Mouse (Mus musculus) midbrain, embryonic 10.5 days (tissue): ENCODE data around the gene Gcnt1. TPM values are rescaled to one million over a fixed set of nuclear protein-coding genes. Genes with fewer than 3 reads are reported as not detected.
A peak's percentile ranks its signal among the peaks of the same experiment; 100 is the strongest.

Source experiments
- DNase-seq: peaks from one replicate; pipeline ENCODE4 v3.0.0-alpha.2; 2017; ENCODE audit warnings: low spot score
- H3K27ac ChIP-seq: fragments of 300-500 bp; sonication (generic); replicated peaks from 2 replicates; pipeline ENCODE4 v1.5.1; 2016; ENCODE audit warnings: mild to moderate bottlenecking
- H3K27me3 ChIP-seq: fragments of 300-500 bp; sonication (generic); 2 replicates; pipeline ENCODE4 v1.6.1; 2016; ENCODE audit warnings: low read depth, mild to moderate bottlenecking; ENCODE audit not compliant: poor library complexity, severe bottlenecking
- H3K36me3 ChIP-seq: fragments of 300-500 bp; sonication (generic); 2 replicates; pipeline ENCODE4 v1.6.1; 2016; ENCODE audit warnings: mild to moderate bottlenecking, moderate library complexity
- H3K4me1 ChIP-seq: fragments of 300-500 bp; sonication (generic); 2 replicates; pipeline ENCODE4 v1.6.1; 2016
- H3K4me3 ChIP-seq: fragments of 300-500 bp; sonication (generic); 2 replicates; pipeline ENCODE4 v1.5.1; 2016; ENCODE audit warnings: mild to moderate bottlenecking, moderate library complexity
- H3K9me3 ChIP-seq: fragments of 300-500 bp; sonication (generic); replicated peaks from 2 replicates; pipeline ENCODE4 v1.6.1; 2016; ENCODE audit warnings: mild to moderate bottlenecking
- WGBS: fragments of 180-500 bp; shearing (Covaris S2); methylation state at CpG from one replicate; pipeline ENCODE4 v1.1.7; 2016; 5-methylcytosine and 5-hydroxymethylcytosine counted together
- polyA plus RNA-seq: library from polyadenylated mRNA; unstranded; fragments of >200 nt; fragmentation: Nextera tagmentation; extraction: Ambion mirVana; gene quantifications from 2 replicates; pipeline ENCODE4 v1.2.1, GENCODE M21; 2016

Gcnt1 gene
- 2.0 and 3.5 TPM in 2 replicates for polyA plus RNA-seq

DNA sequence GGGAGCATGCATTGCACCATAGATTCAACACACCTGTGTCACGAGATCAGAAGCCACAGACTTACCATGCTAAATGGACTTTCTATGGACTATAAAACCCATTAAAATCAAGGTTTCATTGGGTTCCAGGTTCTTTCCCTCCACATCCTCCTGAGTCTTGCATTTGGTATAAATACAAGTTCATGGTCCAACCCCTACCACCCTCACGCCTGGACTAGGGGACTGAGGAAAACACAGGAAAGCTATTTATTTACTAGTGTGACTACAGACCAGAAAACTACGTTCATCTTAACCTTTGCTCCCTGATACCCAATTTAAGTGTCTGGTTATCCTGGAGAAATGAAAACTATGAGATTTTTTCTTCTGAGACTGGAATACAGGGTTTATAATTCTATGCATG lies at the start of gene Gcnt1:
Gene Gcnt1, minus strand, starts transcription at position 144 of the 400 bp plus-strand sequence.
- Histone ChIP-seq H3K4me1 (no peaks in the 10 kb centered on the region), H3K9me3 (no peaks in the 10 kb centered on the region), H3K27ac (no peak within 1 kb of the TSS), H3K27me3 (no peaks in the 10 kb centered on the region), H3K4me3 (no peak within 1 kb of the TSS), H3K36me3 (no peaks in the 10 kb centered on the region)
- DNase-seq: no peak
- WGBS: 81% methylated on average over 3 of the region's 3 CpGs

- H3K27ac ChIP-seq: no peak overlapping the region
- DNase-seq: no peak
- H3K36me3 ChIP-seq: no peaks in the 10 kb centered on the region
- no peak overlapping the region for H3K4me3 ChIP-seq
- no peaks in the 10 kb centered on the region for H3K4me1 ChIP-seq
- H3K9me3 ChIP-seq: no peaks in the 10 kb centered on the region
- no peaks in the 10 kb centered on the region for H3K27me3 ChIP-seq
- WGBS: 79% methylated on average over 1 of the region's 1 CpGs
Measured at GRCm38 (mm10) chr19:17417855-17418254, 45.2 kb upstream of the Gcnt1 start.

DNA sequence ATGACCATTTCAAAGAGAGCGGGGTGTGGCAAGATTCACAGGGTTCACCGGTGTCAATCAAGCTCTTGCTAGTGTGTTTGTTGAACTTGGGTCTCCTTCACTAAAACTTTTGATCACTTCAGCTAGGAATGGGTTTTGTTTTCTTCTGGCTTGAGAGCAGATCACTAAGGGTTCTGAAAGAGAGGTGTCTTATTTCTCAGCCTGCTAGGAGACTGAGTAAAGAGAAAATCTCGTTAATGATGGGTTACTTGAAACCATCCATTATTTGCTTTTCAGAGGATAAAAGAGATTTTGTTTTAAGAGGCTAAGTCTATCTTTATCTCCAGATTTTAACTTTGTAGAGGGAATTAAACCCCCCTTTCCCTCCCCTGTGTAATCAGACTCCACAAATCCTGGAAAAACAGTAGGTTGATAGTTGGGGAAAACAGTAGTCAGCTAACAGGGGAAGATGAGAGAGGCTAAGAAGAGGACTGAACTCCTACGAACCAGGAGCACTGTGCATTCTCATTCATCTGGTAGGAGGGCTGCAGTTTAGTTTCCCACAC lies 40.3 kb upstream of the Gcnt1 start:
- H3K9me3 ChIP-seq: no peaks in the 10 kb centered on the region
- H3K4me1 ChIP-seq: no peaks in the 10 kb centered on the region
- H3K4me3 ChIP-seq: no peak overlapping the region
- 57% methylated on average over 4 of the region's 4 CpGs for WGBS
- no peak for DNase-seq
- H3K27ac ChIP-seq: no peak overlapping the region
- no peaks in the 10 kb centered on the region for H3K36me3 ChIP-seq
- H3K27me3 ChIP-seq: no peaks in the 10 kb centered on the region

- Histone ChIP-seq H3K4me1 (no peaks in the 10 kb centered on the region), H3K27me3 (no peaks in the 10 kb centered on the region), H3K36me3 (no peaks in the 10 kb centered on the region), H3K9me3 (peaks cover 9% of the 10 kb centered on the region), H3K27ac (no peak overlapping the region), H3K4me3 (no peak overlapping the region)
- 87% methylated on average over 5 of the region's 5 CpGs for WGBS
- DNase-seq: no peak
Measured at GRCm38 (mm10) chr19:17410465-17411065, 37.9 kb upstream of the Gcnt1 start.

DNA sequence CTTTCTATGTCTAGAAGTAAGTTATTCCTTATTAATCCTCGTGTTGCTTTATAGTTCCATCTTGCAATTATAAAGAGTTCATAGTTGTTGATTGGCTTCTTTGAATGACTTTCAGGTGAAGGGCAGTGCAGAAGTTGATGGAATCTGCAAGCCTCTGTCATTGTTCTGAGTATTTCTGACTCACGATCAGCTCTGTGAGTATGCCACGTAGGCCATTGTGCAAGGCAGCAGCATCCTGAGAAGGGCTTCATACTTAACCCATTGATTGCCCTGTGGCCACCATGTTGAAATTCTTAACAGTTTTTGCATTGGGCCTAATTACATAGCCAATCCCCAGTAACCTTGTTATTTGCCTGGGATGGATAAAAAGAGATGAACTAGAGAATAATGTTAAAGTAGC lies 36.7 kb upstream of the Gcnt1 start:
- no peak overlapping the region for H3K27ac ChIP-seq
- H3K4me3 ChIP-seq: no peak overlapping the region
- no peaks in the 10 kb centered on the region for H3K27me3 ChIP-seq
- H3K36me3 ChIP-seq: no peaks in the 10 kb centered on the region
- H3K9me3 ChIP-seq: peaks cover 9% of the 10 kb centered on the region
- no peak for DNase-seq
- WGBS: 78% methylated on average over 3 of the region's 3 CpGs
- no peaks in the 10 kb centered on the region for H3K4me1 ChIP-seq

- H3K4me3 ChIP-seq: no peak overlapping the region
- no peaks in the 10 kb centered on the region for H3K36me3 ChIP-seq
- H3K27ac ChIP-seq: no peak overlapping the region
- DNase-seq: no peak
- peaks cover 9% of the 10 kb centered on the region for H3K9me3 ChIP-seq
- H3K27me3 ChIP-seq: no peaks in the 10 kb centered on the region
- H3K4me1 ChIP-seq: no peaks in the 10 kb centered on the region
Measured at GRCm38 (mm10) chr19:17408591-17408990, 35.9 kb upstream of the Gcnt1 start.

- Histone ChIP-seq H3K36me3 (no peaks in the 10 kb centered on the region), H3K4me1 (no peaks in the 10 kb centered on the region), H3K27ac (no peak overlapping the region), H3K27me3 (no peaks in the 10 kb centered on the region), H3K4me3 (no peak overlapping the region), H3K9me3 (peaks cover 9% of the 10 kb centered on the region)
- no peak for DNase-seq
- WGBS: 94% methylated on average over 5 of the region's 5 CpGs
Measured at GRCm38 (mm10) chr19:17406823-17407222, 34.2 kb upstream of the Gcnt1 start.

GRCm38 (mm10) chr19:17403175-17403574 lies 30.5 kb upstream of the Gcnt1 start:
- H3K4me3 ChIP-seq: no peak overlapping the region
- no peak for DNase-seq
- peaks cover 9% of the 10 kb centered on the region for H3K9me3 ChIP-seq
- no peaks in the 10 kb centered on the region for H3K4me1 ChIP-seq
- H3K27me3 ChIP-seq: no peaks in the 10 kb centered on the region
- 86% methylated on average over 4 of the region's 4 CpGs for WGBS
- peaks cover 26% of the 10 kb centered on the region for H3K36me3 ChIP-seq
- no peak overlapping the region for H3K27ac ChIP-seq

DNA sequence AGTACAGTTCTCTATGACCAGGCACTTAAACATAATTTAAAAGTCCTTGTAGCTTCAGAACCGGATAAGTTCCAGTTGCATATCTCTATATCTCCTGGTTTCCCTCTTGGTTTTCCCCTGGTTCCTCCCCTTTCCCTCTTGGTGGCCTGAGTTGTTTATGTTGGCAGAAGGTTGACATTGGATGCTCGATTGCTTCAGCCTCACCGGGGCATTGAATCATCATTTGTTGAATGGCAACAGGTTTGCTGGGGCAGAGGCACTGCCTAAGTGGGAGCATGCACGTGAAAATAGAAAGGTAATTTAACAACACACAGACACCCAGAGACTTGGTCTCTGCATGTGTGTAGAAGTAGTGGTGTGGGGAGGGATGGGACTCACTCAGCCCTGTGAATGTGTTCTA lies 27.9 kb upstream of the Gcnt1 start:
- H3K27ac ChIP-seq: no peak overlapping the region
- WGBS: 89% methylated on average over 4 of the region's 4 CpGs
- peaks cover 42% of the 10 kb centered on the region for H3K36me3 ChIP-seq
- DNase-seq: no peak
- H3K4me1 ChIP-seq: no peaks in the 10 kb centered on the region
- no peaks in the 10 kb centered on the region for H3K9me3 ChIP-seq
- H3K27me3 ChIP-seq: no peaks in the 10 kb centered on the region
- no peak overlapping the region for H3K4me3 ChIP-seq

- no peak for DNase-seq
- peaks cover 3% of the 10 kb centered on the region for H3K4me1 ChIP-seq
- no peaks in the 10 kb centered on the region for H3K27me3 ChIP-seq
- no peak overlapping the region for H3K27ac ChIP-seq
- peaks cover 42% of the 10 kb centered on the region for H3K36me3 ChIP-seq
- 93% methylated on average over 4 of the region's 4 CpGs for WGBS
- H3K9me3 ChIP-seq: no peaks in the 10 kb centered on the region
- H3K4me3 ChIP-seq: no peak overlapping the region
Measured at GRCm38 (mm10) chr19:17399965-17400364, 27.3 kb upstream of the Gcnt1 start.

DNA sequence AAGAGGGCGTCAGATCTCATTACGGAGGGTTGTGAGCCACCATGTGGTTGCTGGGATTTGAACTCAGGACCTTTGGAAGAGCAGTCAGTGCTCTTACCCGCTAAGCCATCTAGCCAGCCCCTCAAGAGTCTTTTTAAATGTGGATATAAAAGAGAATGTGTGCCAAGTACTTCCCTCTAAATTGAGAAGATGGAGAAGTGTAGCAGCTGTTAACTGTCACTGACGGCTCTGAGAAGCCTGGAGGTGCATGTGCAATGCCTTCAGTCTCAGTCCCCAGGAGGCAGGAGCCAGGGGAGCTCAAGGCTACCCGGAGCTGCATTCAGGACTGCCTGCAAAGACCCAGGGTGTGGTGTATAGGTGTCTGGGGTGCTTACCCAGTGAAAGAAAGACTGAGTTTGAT lies 25.3 kb upstream of the Gcnt1 start:
- Histone ChIP-seq H3K9me3 (no peaks in the 10 kb centered on the region), H3K36me3 (peaks cover 42% of the 10 kb centered on the region), H3K27me3 (peaks cover 7% of the 10 kb centered on the region), H3K4me1 (peaks cover 11% of the 10 kb centered on the region), H3K4me3 (no peak overlapping the region), H3K27ac (no peak overlapping the region)
- WGBS: 81% methylated on average over 5 of the region's 5 CpGs
- no peak for DNase-seq

- no peak for DNase-seq
- H3K4me1 ChIP-seq: peaks cover 11% of the 10 kb centered on the region
- peaks cover 42% of the 10 kb centered on the region for H3K36me3 ChIP-seq
- H3K27me3 ChIP-seq: peaks cover 18% of the 10 kb centered on the region
- H3K27ac ChIP-seq: no peak overlapping the region
- 94% methylated on average over 4 of the region's 4 CpGs for WGBS
- H3K9me3 ChIP-seq: no peaks in the 10 kb centered on the region
- H3K4me3 ChIP-seq: no peak overlapping the region
Measured at GRCm38 (mm10) chr19:17396802-17397201, 24.2 kb upstream of the Gcnt1 start.

DNA sequence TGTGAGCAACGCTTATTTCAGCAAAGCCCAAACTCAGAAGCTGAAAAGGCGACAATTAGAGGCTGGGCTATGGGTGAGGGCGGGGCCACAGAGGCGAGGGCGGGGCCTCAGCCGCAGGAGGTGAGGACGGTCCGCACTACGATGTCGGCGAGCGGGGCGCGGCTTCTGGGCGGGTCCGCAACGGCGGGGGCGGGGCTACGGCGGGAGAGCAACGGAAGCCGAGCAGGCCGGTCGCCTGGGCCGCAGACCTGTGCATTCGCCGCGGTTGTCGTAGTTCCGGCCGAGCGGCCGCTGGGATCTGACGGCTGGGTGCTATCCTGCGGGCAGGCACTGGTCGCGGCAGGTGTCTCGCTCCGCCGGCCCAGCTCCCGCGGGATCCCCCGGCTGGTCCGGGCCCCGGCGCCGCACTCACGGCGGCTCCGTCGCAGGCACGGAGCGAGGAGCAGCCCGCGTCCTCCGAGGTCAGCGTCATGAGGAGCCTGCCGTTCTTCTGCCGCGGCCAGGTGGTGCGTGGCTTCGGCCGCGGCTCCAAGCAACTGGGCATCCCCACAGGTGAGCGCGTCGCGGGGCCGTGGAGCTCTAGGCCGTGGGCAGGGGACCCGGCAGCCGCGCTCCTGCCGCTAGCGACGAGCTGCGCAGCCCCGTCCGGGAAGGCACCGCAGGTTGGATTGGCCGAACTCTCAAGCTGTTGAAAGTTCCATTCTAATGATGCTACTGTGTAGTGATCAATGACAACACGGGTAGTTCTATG lies 21.4 kb upstream of the Gcnt1 start, which contains the start of gene Rfk:
Gene Rfk, plus strand, starts transcription at position 203 of the 751 bp plus-strand sequence.
- under 1% methylated on average over 83 of the region's 83 CpGs for WGBS
- peak within 1 kb of the TSS; percentile 73 for H3K4me3 ChIP-seq
- DNase-seq: peak; percentile 92
- no peaks in the 10 kb centered on the region for H3K9me3 ChIP-seq
- H3K36me3 ChIP-seq: peaks cover 24% of the 10 kb centered on the region
- H3K27ac ChIP-seq: peak within 1 kb of the TSS; percentile 86
- H3K4me1 ChIP-seq: peaks cover 11% of the 10 kb centered on the region
- peaks cover 42% of the 10 kb centered on the region for H3K27me3 ChIP-seq
